Mouse (Mus musculus): ENCODE results near the gene Ebpl. TPM values are rescaled to one million over a fixed set of nuclear protein-coding genes. Genes with fewer than 3 reads are reported as not detected.

Ebpl gene
- polyA plus RNA-seq, 1 experiment, result 5.1 TPM

GRCm38 (mm10) chr14:61364656-61365055 is 4.4 kb upstream of the Ebpl start:
- H3K4me1 ChIP-seq (ENCODE audit: control insufficient read depth, insufficient read depth, low read length), result peaks cover 7% of the 10 kb centered on the region; the same call in 1 of the 2 replicates
- H3K27me3 ChIP-seq (ENCODE audit: control insufficient read depth, insufficient read depth, low read length), result no peaks in the 10 kb centered on the region
- 12% methylated on average over 3 of the region's 3 CpGs for WGBS
- TF ChIP-seq CTCF (IDR thresholded peaks at IDR 0.05; ENCODE audit: borderline replicate concordance, insufficient read depth, low read depth, low read length) (no peak), POLR2A (IDR thresholded peaks at IDR 0.05; ENCODE audit: borderline replicate concordance, insufficient read depth, low read length) (no peak)
- peak; percentile 23 to 45 for DNase-seq
- H3K27ac ChIP-seq (ENCODE audit: insufficient read depth, low read length), result no peak overlapping the region
- no peak overlapping the region for H3K4me3 ChIP-seq (replicated peaks; ENCODE audit: insufficient read depth, low read depth, low read length)

- Histone ChIP-seq H3K27me3 (ENCODE audit: control insufficient read depth, insufficient read depth, low read length) (no peaks in the 10 kb centered on the region), H3K4me1 (ENCODE audit: control insufficient read depth, insufficient read depth, low read length) (peaks cover 7% of the 10 kb centered on the region; the same call in 1 of the 2 replicates), H3K27ac (ENCODE audit: insufficient read depth, low read length) (no peak overlapping the region), H3K4me3 (replicated peaks; ENCODE audit: insufficient read depth, low read depth, low read length) (no peak overlapping the region)
- DNase-seq, result no peak
- TF ChIP-seq CTCF (IDR thresholded peaks at IDR 0.05; ENCODE audit: borderline replicate concordance, insufficient read depth, low read depth, low read length) (no peak), POLR2A (IDR thresholded peaks at IDR 0.05; ENCODE audit: borderline replicate concordance, insufficient read depth, low read length) (no peak)
- WGBS, result 98% methylated on average over 2 of the region's 2 CpGs
Measured at GRCm38 (mm10) chr14:61363734-61364133, 3.5 kb upstream of the Ebpl start.

- H3K4me1 ChIP-seq (ENCODE audit: control insufficient read depth, insufficient read depth, low read length), result peaks cover 5% of the 10 kb centered on the region; the same call in 1 of the 2 replicates
- WGBS, result 94% methylated on average over 2 of the region's 2 CpGs
- DNase-seq, result no peak
- no peak overlapping the region for H3K27ac ChIP-seq (ENCODE audit: insufficient read depth, low read length)
- TF ChIP-seq POLR2A (IDR thresholded peaks at IDR 0.05; ENCODE audit: borderline replicate concordance, insufficient read depth, low read length), result no peak
- no peaks in the 10 kb centered on the region for H3K27me3 ChIP-seq (ENCODE audit: control insufficient read depth, insufficient read depth, low read length)
- no peak overlapping the region for H3K4me3 ChIP-seq (replicated peaks; ENCODE audit: insufficient read depth, low read depth, low read length)
Measured at GRCm38 (mm10) chr14:61362268-61362667, 2.0 kb upstream of the Ebpl start.

GRCm38 (mm10) chr14:61360981-61361511 is 807 bp upstream of the Ebpl start:
- 60% methylated on average over 3 of the region's 3 CpGs for WGBS
- H3K27ac ChIP-seq (ENCODE audit: insufficient read depth, low read length), result peak overlapping the region; percentile 11; the same call in 1 of the 2 replicates
- no peak for DNase-seq
- peak overlapping the region; percentile 56 for H3K4me3 ChIP-seq (replicated peaks; ENCODE audit: insufficient read depth, low read depth, low read length)
- peaks cover 2% of the 10 kb centered on the region; the same call in 1 of the 2 replicates for H3K4me1 ChIP-seq (ENCODE audit: control insufficient read depth, insufficient read depth, low read length)
- no peaks in the 10 kb centered on the region for H3K27me3 ChIP-seq (ENCODE audit: control insufficient read depth, insufficient read depth, low read length)
- TF ChIP-seq CTCF (IDR thresholded peaks at IDR 0.05; ENCODE audit: borderline replicate concordance, insufficient read depth, low read depth, low read length), result no peak
- no peak for TF ChIP-seq POLR2A (IDR thresholded peaks at IDR 0.05; ENCODE audit: borderline replicate concordance, insufficient read depth, low read length)

GRCm38 (mm10) chr14:61354251-61355235 is 5.7 kb downstream of the Ebpl start:
- Histone ChIP-seq H3K4me1 (ENCODE audit: control insufficient read depth, insufficient read depth, low read length) (no peaks in the 10 kb centered on the region), H3K27me3 (ENCODE audit: control insufficient read depth, insufficient read depth, low read length) (no peaks in the 10 kb centered on the region), H3K4me3 (replicated peaks; ENCODE audit: insufficient read depth, low read depth, low read length) (no peak overlapping the region), H3K27ac (ENCODE audit: insufficient read depth, low read length) (no peak overlapping the region)
- 51% methylated on average over 10 of the region's 10 CpGs for WGBS
- peak in 1 of 2 experiments; percentile 11 for DNase-seq
- TF ChIP-seq CTCF (IDR thresholded peaks at IDR 0.05; ENCODE audit: borderline replicate concordance, insufficient read depth, low read depth, low read length), result no peak
- no peak for TF ChIP-seq POLR2A (IDR thresholded peaks at IDR 0.05; ENCODE audit: borderline replicate concordance, insufficient read depth, low read length)

- 59% methylated on average over 6 of the region's 6 CpGs for WGBS
- no peak for DNase-seq
- H3K4me1 ChIP-seq (ENCODE audit: control insufficient read depth, insufficient read depth, low read length), result no peaks in the 10 kb centered on the region
- no peak overlapping the region for H3K27ac ChIP-seq (ENCODE audit: insufficient read depth, low read length)
- no peak for TF ChIP-seq POLR2A (IDR thresholded peaks at IDR 0.05; ENCODE audit: borderline replicate concordance, insufficient read depth, low read length)
- TF ChIP-seq CTCF (IDR thresholded peaks at IDR 0.05; ENCODE audit: borderline replicate concordance, insufficient read depth, low read depth, low read length), result no peak
- no peaks in the 10 kb centered on the region for H3K27me3 ChIP-seq (ENCODE audit: control insufficient read depth, insufficient read depth, low read length)
- H3K4me3 ChIP-seq (replicated peaks; ENCODE audit: insufficient read depth, low read depth, low read length), result no peak overlapping the region
Measured at GRCm38 (mm10) chr14:61350808-61351207, 9.4 kb downstream of the Ebpl start.

GRCm38 (mm10) chr14:61349876-61350275 is 10.4 kb downstream of the Ebpl start:
- TF ChIP-seq POLR2A (IDR thresholded peaks at IDR 0.05; ENCODE audit: borderline replicate concordance, insufficient read depth, low read length) (no peak), CTCF (IDR thresholded peaks at IDR 0.05; ENCODE audit: borderline replicate concordance, insufficient read depth, low read depth, low read length) (no peak)
- Histone ChIP-seq H3K27me3 (ENCODE audit: control insufficient read depth, insufficient read depth, low read length) (no peaks in the 10 kb centered on the region), H3K4me1 (ENCODE audit: control insufficient read depth, insufficient read depth, low read length) (no peaks in the 10 kb centered on the region), H3K4me3 (replicated peaks; ENCODE audit: insufficient read depth, low read depth, low read length) (no peak overlapping the region), H3K27ac (ENCODE audit: insufficient read depth, low read length) (no peak overlapping the region)
- WGBS, result 92% methylated on average over 4 of the region's 4 CpGs
- DNase-seq, result no peak
